Mouse (Mus musculus) embryonic facial prominence, embryonic 10.5 days (tissue): ENCODE measurements at regions not wholly inside any gene's neighbourhood (a gene's known extent, or its start where the extent isn't known, plus 50 kb on each side); places are given as distances from the start of the nearest gene placed in this dataset.

Experiments
- DNase-seq: peaks from one replicate; pipeline ENCODE4 v3.0.0-alpha.2; 2017; ENCODE audit warnings: low spot score
- H3K27ac ChIP-seq: fragments of 300-500 bp; sonication (generic); replicated peaks from 2 replicates; pipeline ENCODE4 v1.5.1; 2016; ENCODE audit warnings: mild to moderate bottlenecking
- H3K27me3 ChIP-seq: fragments of 300-500 bp; sonication (generic); replicated peaks from 2 replicates; pipeline ENCODE4 v1.6.1; 2016; ENCODE audit warnings: low read depth, mild to moderate bottlenecking; ENCODE audit not compliant: poor library complexity, severe bottlenecking
- H3K36me3 ChIP-seq: fragments of 300-500 bp; sonication (generic); replicated peaks from 2 replicates; pipeline ENCODE4 v1.6.1; 2016; ENCODE audit warnings: mild to moderate bottlenecking, moderate library complexity
- H3K4me1 ChIP-seq: fragments of 300-500 bp; sonication (generic); 2 replicates; pipeline ENCODE4 v1.6.1; 2016
- H3K4me3 ChIP-seq: fragments of 300-500 bp; sonication (generic); 2 replicates; pipeline ENCODE4 v1.5.1; 2016; ENCODE audit warnings: mild to moderate bottlenecking, moderate library complexity
- H3K9me3 ChIP-seq: fragments of 300-500 bp; sonication (generic); 2 replicates; pipeline ENCODE4 v1.6.1; 2016; ENCODE audit warnings: mild to moderate bottlenecking
- WGBS: fragments of 180-500 bp; shearing (Covaris S2); methylation state at CpG from one replicate; pipeline ENCODE4 v1.1.7; 2016; 5-methylcytosine and 5-hydroxymethylcytosine counted together

DNA sequence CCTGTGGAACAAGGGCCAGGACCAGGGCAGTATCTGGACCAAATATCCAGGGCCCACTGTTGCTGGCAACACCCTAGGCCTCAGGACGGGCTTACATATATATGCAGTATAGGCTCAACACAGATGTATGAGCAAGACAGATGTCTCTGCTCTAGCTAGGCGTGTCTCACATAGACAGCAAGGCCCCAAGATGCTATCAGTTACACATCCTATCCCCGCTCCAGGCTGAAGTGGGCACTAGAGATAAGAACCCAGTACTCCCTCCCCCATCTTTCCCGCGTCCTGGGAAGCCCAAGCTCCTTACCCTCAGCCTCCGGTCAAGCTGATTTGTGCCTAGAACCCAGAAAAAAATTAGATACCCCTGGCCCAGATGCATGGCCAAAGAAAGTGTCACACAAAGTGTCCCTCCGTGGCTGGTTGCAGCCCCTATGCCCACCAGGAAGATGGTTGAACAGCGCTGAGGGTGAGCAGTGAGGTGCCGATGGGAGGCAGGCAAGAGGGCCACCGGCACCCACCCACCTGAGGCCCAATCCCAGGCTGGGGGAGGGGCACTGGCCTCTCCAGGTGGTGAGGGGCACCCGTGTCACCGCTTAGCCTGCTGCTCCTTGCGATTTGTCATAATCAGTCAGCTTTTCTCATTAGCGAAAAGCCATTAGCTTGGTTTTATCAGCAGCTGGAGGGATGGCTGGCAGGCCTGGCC, 95.3 kb upstream of the Nkx1-1 start:
- WGBS = 66% methylated on average over 14 of the region's 14 CpGs
- no peak for DNase-seq
- Histone ChIP-seq H3K4me3 (no peak overlapping the region), H3K9me3 (no peaks in the 10 kb centered on the region), H3K36me3 (no peaks in the 10 kb centered on the region), H3K27ac (0 out of 2 replicates have a peak overlapping the region, but pooled peaks have one; percentile 15), H3K4me1 (peaks cover 29% of the 10 kb centered on the region), H3K27me3 (peaks cover 71% of the 10 kb centered on the region)

DNA sequence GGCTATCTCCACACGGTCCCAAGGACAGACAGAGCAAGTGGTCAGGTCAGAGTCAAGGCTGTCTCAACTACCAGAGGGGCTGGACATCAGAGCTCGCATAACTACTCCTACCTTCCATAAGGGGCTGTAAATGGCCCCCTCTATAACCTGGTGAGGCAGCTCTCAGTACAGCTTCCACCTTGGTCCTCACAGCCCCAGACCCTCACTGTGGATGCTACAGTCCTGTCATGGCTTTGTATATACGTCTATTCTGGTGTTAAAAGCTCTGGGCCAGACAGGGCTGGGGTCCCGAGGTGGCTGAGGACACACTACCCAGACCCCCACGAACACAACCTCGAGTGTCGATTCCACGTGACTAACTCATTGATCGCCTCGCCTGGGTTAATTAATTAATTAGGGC, 94.0 kb upstream of the Nkx1-1 start:
- Histone ChIP-seq H3K4me3 (no peak overlapping the region), H3K4me1 (peaks cover 25% of the 10 kb centered on the region), H3K36me3 (no peaks in the 10 kb centered on the region), H3K9me3 (no peaks in the 10 kb centered on the region), H3K27ac (no peak overlapping the region), H3K27me3 (peaks cover 57% of the 10 kb centered on the region)
- DNase-seq = no peak
- 75% methylated on average over 10 of the region's 10 CpGs for WGBS

- no peak overlapping the region for H3K4me3 ChIP-seq
- peaks cover 52% of the 10 kb centered on the region for H3K27me3 ChIP-seq
Measured at GRCm38 (mm10) chr5:33527316-33527715, 93.5 kb upstream of the Nkx1-1 start.

DNA sequence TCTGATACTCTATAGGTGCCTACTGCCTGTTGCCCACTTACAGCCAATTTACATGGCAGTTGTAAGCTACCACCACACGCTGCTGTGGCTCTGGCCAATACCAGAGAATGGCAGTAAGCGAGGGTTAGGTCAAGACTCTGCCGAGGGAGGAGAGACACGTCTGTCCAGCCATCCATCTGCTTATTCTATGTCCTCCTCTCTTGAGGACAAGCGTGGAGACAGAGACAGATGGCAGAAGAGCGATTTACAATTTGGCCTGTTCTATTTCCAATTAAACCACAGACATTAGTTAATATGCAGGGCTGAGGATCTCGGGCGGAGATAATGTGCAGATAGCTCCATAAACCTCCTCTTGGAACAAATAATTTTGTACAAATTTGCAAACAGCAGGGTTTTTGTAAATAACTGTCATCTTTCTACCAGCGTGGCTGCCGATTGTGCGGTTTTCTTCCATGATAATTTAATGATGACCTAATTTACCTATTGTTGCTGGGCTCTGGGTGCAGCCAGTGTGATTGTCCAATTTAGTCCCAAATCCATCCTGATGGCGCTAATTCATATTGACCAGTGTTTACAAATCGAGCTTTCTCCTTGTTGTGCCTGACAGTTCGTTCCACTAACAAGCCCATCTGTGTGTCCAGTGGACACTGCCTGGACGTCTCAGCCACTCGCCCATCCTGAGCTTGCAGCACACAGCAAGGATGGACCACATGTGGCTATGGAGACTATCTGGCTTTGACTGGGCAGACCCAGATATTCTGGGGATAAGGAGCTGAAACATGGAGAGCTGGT, 88.4 kb upstream of the Nkx1-1 start:
- Histone ChIP-seq H3K4me3 (no peak overlapping the region), H3K36me3 (no peaks in the 10 kb centered on the region), H3K27me3 (peaks cover 39% of the 10 kb centered on the region), H3K27ac (no peak overlapping the region), H3K9me3 (no peaks in the 10 kb centered on the region), H3K4me1 (peaks cover 18% of the 10 kb centered on the region)
- WGBS = 89% methylated on average over 16 of the region's 16 CpGs
- no peak for DNase-seq

More at GRCm38 (mm10) chr5:33527316-33527715, 93.5 kb upstream of the Nkx1-1 start:
- peaks cover 25% of the 10 kb centered on the region for H3K4me1 ChIP-seq
- no peak for DNase-seq
- 90% methylated on average over 8 of the region's 8 CpGs for WGBS
- no peaks in the 10 kb centered on the region for H3K9me3 ChIP-seq
- H3K27ac ChIP-seq = no peak overlapping the region
- no peaks in the 10 kb centered on the region for H3K36me3 ChIP-seq

DNA sequence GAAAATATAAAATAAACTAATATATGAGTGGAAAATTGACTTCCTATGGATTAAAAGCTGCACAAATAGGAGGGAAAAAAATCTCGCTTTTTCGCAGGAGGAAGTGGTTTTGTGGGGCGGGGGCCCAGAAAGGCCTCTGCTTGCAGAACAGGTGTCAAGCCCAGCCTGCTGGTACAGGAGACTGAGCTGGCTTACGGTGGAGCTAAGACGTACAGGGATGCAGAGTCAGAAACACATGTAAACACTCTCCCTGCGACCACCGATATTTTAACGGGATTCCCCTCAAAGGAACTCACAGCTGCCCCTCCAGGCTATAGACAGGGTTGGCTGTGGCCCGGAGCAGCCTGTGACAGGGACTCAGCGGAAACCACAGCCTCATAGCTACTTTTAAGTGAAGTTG, 87.1 kb upstream of the Nkx1-1 start:
- Histone ChIP-seq H3K27me3 (peaks cover 28% of the 10 kb centered on the region), H3K4me3 (no peak overlapping the region), H3K4me1 (peaks cover 18% of the 10 kb centered on the region), H3K36me3 (no peaks in the 10 kb centered on the region), H3K9me3 (no peaks in the 10 kb centered on the region), H3K27ac (no peak overlapping the region)
- DNase-seq = no peak
- 73% methylated on average over 10 of the region's 10 CpGs for WGBS

DNA sequence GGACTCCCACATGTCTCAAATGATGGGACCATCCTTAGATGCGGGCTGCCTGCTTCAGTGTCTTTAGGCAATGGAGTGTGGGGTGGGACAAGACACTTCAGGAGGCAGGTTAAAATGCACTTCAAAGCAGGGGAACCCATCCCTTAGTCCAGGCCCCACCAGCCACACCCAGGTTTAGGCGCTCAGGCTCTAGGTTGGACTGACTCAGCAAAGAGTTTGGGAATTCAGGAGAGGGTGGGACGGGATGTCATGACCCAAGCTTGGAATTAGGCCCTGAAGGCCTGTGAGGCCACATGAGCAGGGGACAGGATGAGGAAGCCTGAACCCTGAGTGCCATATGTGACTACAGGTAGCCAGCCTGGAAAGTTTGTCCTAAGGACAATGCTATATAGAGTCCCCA, 85.6 kb upstream of the Nkx1-1 start:
- H3K36me3 ChIP-seq = no peaks in the 10 kb centered on the region
- H3K27ac ChIP-seq = no peak overlapping the region
- DNase-seq = no peak
- H3K4me3 ChIP-seq = no peak overlapping the region
- WGBS = 71% methylated on average over 3 of the region's 3 CpGs
- H3K9me3 ChIP-seq = no peaks in the 10 kb centered on the region
- peaks cover 35% of the 10 kb centered on the region for H3K27me3 ChIP-seq
- H3K4me1 ChIP-seq = peaks cover 18% of the 10 kb centered on the region

GRCm38 (mm10) chr5:33518860-33519259, 85.1 kb upstream of the Nkx1-1 start:
- no peaks in the 10 kb centered on the region for H3K9me3 ChIP-seq
- peaks cover 38% of the 10 kb centered on the region for H3K27me3 ChIP-seq
- no peak overlapping the region for H3K27ac ChIP-seq
- peaks cover 18% of the 10 kb centered on the region for H3K4me1 ChIP-seq
- H3K36me3 ChIP-seq = no peaks in the 10 kb centered on the region
- H3K4me3 ChIP-seq = no peak overlapping the region
- DNase-seq = peak; percentile 53
- WGBS = 29% methylated on average over 6 of the region's 6 CpGs

DNA sequence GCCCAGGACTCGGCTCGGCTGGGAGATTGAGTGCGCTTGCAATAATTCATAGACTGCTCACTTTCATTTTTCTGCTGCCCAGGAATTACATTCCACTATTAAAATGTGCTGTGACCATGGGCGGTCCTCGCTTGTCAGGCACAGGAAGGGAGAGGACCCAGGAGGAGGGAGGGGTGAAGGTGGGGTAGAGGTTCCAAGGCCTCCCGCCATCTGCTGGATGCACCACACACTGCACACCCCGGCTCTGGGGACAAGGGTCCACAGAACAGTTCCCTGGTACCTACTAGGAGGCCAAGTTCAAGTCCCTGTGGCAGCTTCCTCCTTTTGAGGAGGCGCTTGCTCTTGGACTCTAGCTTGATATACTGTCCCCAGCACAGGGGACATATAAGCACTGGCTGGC, 83.8 kb upstream of the Nkx1-1 start:
- 70% methylated on average over 8 of the region's 8 CpGs for WGBS

DNA sequence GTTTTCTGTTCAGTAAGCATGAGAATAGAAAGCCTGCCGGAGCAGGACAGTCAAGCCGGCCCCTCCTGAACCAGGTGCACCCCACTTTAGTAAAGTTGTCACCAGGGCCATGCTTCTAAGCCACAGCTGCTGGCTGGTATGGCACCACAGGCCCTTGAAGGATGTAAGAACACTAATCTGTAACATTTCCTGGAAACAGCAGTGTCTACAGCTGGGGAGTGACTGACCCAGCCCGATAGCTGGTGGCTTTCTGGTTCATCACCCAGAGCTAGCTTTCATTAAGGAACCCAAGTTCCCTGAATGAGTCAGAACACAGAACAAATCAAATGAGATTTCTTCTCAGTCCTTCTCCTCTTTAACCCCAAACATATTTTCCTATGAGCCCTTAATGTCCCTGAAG, 82.4 kb upstream of the Nkx1-1 start:
- no peak for DNase-seq
- Histone ChIP-seq H3K27me3 (peaks cover 62% of the 10 kb centered on the region), H3K9me3 (no peaks in the 10 kb centered on the region), H3K4me1 (peaks cover 31% of the 10 kb centered on the region), H3K27ac (no peak overlapping the region), H3K4me3 (no peak overlapping the region), H3K36me3 (no peaks in the 10 kb centered on the region)
- 95% methylated on average over 3 of the region's 3 CpGs for WGBS

More for the DNA sequence above, 83.8 kb upstream of the Nkx1-1 start:
- Histone ChIP-seq H3K27me3 (peaks cover 51% of the 10 kb centered on the region), H3K4me3 (no peak overlapping the region), H3K4me1 (peaks cover 20% of the 10 kb centered on the region), H3K27ac (no peak overlapping the region), H3K9me3 (no peaks in the 10 kb centered on the region), H3K36me3 (no peaks in the 10 kb centered on the region)
- no peak for DNase-seq

GRCm38 (mm10) chr5:33512253-33512884, 78.6 kb upstream of the Nkx1-1 start:
- H3K4me1 ChIP-seq = peaks cover 22% of the 10 kb centered on the region
- 39% methylated on average over 22 of the region's 22 CpGs for WGBS
- H3K27me3 ChIP-seq = peaks cover 64% of the 10 kb centered on the region
- H3K27ac ChIP-seq = peak overlapping the region; percentile 55
- H3K36me3 ChIP-seq = no peaks in the 10 kb centered on the region
- H3K9me3 ChIP-seq = no peaks in the 10 kb centered on the region
- no peak for DNase-seq
- H3K4me3 ChIP-seq = peak overlapping the region; percentile 28

GRCm38 (mm10) chr5:33511529-33512252, 77.9 kb upstream of the Nkx1-1 start:
- peaks cover 70% of the 10 kb centered on the region for H3K27me3 ChIP-seq
- peak overlapping the region; percentile 28 for H3K4me3 ChIP-seq
- peak; percentile 63 for DNase-seq
- 32% methylated on average over 25 of the region's 25 CpGs for WGBS
- no peaks in the 10 kb centered on the region for H3K9me3 ChIP-seq
- peaks cover 29% of the 10 kb centered on the region for H3K4me1 ChIP-seq
- peak overlapping the region; percentile 55 for H3K27ac ChIP-seq
- H3K36me3 ChIP-seq = no peaks in the 10 kb centered on the region

GRCm38 (mm10) chr5:33505786-33506185, 72.0 kb upstream of the Nkx1-1 start:
- no peak overlapping the region for H3K4me3 ChIP-seq
- no peak overlapping the region; the same call in 1 of the 2 replicates for H3K27ac ChIP-seq
- WGBS = 39% methylated on average over 13 of the region's 13 CpGs
- peak; percentile 66 for DNase-seq
- peaks cover 52% of the 10 kb centered on the region for H3K27me3 ChIP-seq
- H3K4me1 ChIP-seq = peaks cover 48% of the 10 kb centered on the region
- no peaks in the 10 kb centered on the region for H3K9me3 ChIP-seq
- no peaks in the 10 kb centered on the region for H3K36me3 ChIP-seq
